Mouse (Mus musculus): ENCODE results near the gene AI661453.
A peak's percentile ranks its signal among the peaks of the same experiment; 100 is the strongest.
"Not testable (repeated sequence)": the region's sequence is repeated elsewhere in the genome, so short reads cannot be mapped to it uniquely, and the experiment has no call there.

Gene AI661453

DNA sequence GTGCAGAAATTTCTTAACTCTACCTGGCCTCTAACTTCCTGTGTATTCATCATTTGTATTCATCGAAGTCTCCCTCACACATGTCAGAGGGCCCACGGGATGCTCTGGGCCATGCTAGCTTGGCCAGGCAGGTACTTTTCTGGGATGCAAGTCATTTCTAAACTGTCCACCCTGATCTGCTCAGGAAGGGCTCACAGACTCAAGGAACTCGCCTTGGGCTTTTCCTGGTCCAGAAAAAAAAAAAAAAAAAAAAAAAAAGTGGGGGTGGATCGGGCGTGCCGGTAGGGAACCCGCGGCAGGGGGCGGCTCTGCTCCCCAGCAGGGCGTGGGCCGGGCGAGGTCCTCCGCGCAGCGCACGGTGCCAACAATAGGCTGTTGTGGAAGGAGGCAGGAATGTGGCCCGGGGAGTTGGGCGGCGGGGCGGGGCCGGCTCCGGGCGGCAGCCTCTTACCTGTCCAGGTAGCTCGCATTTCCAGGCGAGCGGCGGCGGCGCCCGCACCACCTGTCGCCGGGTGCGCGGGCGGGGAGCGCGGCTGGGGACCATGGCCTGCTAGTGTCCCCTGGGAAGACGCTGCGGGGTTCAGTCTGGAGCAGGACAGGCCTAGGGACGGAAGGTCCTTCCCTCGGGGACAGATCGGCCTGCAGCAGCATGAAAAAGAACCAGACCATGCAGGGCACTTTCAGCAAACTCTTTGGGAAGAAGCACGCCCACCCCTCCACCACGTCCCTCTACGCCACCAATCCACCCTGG is at the start of gene AI661453:
Gene AI661453, plus strand, starts transcription at position 460 of the 751 bp plus-strand sequence.
- DNase-seq = peak; percentile 84 to 92

DNA sequence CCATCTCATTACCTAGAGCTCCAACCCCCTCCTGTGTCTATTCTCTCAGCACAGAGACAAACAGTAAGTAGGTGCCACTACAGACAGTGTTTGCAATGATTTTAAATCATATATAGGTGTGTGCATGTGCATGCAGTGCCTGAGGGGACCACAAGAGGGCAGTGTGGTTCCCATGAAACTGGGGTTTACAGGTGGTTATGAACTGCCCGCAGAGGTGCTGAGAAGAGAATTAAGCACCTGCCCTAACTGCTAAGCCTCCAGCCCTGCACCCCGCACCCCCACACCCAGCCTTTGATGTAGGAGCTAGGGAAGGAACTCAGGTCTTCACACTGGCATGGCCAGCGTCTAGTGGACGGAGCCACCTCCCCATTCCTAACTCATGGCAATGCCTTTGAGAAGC is 49.8 kb upstream of the AI661453 start:
- peak; percentile 49 to 69 for DNase-seq

DNA sequence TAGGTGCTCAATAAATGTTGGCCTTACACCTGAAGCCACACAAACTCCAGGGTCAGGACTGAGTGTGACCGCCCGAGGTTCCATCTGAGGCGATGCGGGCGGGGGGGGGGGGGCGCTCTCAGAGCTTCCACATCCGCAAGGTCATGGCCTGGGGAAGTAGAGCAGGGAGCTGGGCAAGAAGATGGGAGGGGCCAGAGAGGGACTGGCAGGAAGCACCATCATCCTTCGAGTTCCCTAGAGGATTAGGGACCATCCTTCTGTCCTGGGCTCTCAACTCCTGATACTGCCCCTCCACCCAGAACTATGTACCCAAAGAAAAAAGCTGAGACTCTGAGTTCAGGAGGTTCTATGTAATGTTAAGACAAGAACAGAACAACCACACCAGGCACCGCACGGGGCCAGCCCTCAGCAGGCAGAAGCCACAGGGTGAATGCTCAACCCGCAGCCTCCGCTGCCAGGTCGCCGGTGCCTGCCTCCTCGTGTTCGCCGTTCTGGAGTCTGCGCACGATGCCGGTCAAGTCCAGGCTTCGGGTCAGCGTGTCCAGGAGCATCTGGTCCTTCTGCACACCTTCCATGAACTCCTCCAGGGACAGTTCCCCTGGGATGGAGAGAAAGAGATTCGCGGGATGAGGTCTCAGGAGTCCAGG is 42.1 kb upstream of the AI661453 start:
- DNase-seq = peak in 1 of 2 experiments; percentile 28

GRCm38 (mm10) chr17:47395376-47395913 is 41.0 kb upstream of the AI661453 start:
- peak; percentile 73 to 74 for DNase-seq

- no peak for DNase-seq
These were observed 37.3 kb upstream of the AI661453 start for GRCm38 (mm10) chr17:47399091-47399490.

GRCm38 (mm10) chr17:47400451-47400850 is 36.0 kb upstream of the AI661453 start, which contains the start of gene Guca1a:
Guca1a (minus strand) TSS chr17:47400584.
- DNase-seq = no peak

- no peak for DNase-seq
These were observed 28.5 kb upstream of the AI661453 start for GRCm38 (mm10) chr17:47407717-47408557.

GRCm38 (mm10) chr17:47408558-47408898 is 27.9 kb upstream of the AI661453 start:
- DNase-seq = peak; percentile 52 to 77

GRCm38 (mm10) chr17:47409897-47410861 is 26.2 kb upstream of the AI661453 start:
- DNase-seq = peak; percentile 36 to 42

DNA sequence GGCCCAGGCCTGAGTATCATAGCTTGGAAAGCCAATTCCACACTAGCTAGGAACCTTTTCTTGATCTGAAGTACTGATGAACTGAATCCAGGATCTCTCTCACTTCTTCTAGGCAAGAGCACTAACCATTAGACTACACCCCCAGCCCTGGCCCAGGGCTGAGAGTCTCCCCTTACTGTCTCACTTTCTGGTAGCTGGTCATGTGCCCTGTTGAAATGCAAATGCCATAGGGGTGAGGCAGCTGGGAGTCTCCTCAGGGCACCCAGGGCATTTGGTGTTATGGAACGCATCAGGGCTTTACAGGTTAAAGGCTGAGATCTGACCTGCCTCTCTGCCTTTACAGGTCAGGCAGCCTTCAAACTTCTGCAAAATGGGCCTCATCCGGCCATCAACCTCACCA is 16.2 kb upstream of the AI661453 start:
- no peak for DNase-seq

DNA sequence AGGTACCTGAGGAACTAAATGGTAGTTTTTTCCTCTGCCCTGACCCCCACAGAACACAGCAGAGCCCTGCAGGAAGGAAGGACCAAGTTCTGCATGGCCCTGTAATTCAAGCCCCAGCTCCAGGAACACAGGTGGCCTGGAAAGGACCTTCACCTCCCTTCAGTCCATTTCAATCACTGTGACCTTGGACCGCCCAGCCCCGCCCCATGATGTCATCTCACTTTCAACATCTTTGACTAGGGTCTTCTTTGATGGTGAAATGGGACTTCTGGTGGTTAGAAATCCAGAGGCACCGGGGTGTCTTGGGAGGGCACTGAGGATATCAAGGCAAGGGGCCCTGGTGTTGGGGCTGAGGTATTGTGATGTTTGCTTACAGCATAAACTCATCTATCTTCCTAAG is 14.8 kb upstream of the AI661453 start:
- no peak for DNase-seq

- not testable (repeated sequence) for DNase-seq
These were observed 13.8 kb upstream of the AI661453 start for GRCm38 (mm10) chr17:47422616-47423015.

GRCm38 (mm10) chr17:47424186-47424585 is 12.2 kb upstream of the AI661453 start:
- DNase-seq = no peak

DNA sequence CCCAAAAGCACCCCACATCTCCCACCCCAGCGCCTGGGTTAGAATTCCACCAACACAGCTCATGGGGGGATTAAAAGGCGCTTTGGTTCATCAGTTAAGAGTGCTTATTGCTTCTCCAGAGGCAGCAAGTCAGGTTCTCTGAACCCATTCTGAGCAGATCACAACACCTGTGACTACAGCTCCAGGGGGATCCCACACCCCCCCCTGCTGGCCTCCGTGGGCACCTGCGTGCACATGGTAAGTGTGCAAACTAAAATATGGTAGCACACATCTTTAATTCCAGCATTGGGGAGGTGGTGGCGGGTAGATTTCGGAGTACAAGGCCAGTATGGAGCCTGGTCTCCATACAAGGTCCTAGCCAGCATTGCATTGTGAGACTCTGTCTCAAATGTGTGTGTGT is 9.1 kb upstream of the AI661453 start:
- DNase-seq = no peak

GRCm38 (mm10) chr17:47428831-47429304 is 7.5 kb upstream of the AI661453 start:
- DNase-seq = peak; percentile 75 to 84

GRCm38 (mm10) chr17:47430815-47431214 is 5.6 kb upstream of the AI661453 start:
- DNase-seq = no peak

- DNase-seq = peak; percentile 26 to 35
These were observed 612 bp downstream of the AI661453 start, which contains the start of gene 1700001C19Rik for GRCm38 (mm10) chr17:47436907-47437547. 1700001C19Rik (minus strand) TSS chr17:47437376.

DNA sequence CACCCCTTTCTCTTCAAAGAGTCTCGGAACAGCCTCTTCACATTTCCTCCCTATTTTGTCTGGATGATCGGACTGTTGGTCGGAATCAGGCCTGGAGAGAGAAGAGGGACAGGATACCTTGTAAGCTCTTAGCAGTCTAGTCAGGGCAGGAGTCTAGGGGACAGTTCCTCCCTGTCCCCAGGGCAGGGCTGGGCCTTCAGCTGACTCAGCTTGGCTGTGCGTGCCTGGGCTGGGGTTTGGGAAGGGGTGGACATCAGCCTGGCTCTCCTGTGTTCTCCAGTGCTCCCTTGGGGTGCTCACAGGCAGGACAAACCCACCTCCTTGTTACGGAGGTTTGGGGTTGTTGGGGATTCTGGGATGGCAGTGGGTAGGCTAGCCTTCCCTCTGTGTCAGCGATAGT is 2.2 kb downstream of the AI661453 start:
- no peak for DNase-seq

DNA sequence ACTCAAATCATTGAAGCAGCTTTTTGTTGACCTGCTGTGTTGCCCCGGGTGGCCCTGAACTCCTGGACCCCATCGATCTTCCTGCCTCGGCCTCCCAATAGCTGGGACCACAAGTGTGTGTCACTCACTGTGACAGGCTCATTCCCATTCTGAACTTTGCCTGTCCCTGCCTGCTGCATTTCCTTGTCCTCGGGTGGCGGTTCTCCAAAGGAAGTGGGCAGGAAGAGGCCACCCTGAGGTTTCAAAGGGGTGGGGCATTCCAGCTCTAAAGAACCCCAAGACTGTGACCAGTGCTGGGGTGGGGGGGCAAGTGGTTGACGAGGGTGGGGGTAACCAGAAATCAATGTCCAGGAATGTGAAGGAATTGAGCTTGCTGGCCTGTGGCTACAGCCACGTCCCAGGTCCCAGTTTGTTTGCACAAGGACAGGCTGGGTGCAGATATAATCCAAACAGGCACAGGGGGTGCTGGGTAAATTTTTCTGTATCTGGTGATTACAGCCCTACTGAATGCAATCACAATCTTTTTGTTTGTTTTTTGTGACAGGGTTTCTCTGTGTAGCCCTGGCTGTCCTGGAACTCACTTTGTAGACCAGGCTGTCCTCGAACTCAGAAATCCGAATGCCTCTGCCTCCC is 3.1 kb downstream of the AI661453 start:
- DNase-seq = peak; percentile 39 to 56

GRCm38 (mm10) chr17:47440359-47440890 is 4.0 kb downstream of the AI661453 start:
- no peak for DNase-seq
